Mouse (Mus musculus) kidney, postnatal 10 days (tissue): ENCODE results near the gene Znhit3.

Experiments
- DNase-seq: peaks from one replicate; pipeline ENCODE4 v3.0.0; 2021; ENCODE audit warnings: mixed read lengths

Gene Znhit3

GRCm38 (mm10) chr11:84873042-84873833, 42.9 kb downstream of the Znhit3 start:
- no peak for DNase-seq

- DNase-seq, result no peak
Observed at GRCm38 (mm10) chr11:84871548-84872069, 44.6 kb downstream of the Znhit3 start.

GRCm38 (mm10) chr11:84871046-84871445, 45.1 kb downstream of the Znhit3 start:
- no peak for DNase-seq

- peak; percentile 96 for DNase-seq
Observed at GRCm38 (mm10) chr11:84870337-84871043, 45.7 kb downstream of the Znhit3 start, which contains the start of gene Ggnbp2. Ggnbp2 (minus strand) TSS chr11:84870817.

- DNase-seq, result peak; percentile 98
Observed at GRCm38 (mm10) chr11:84869537-84870232, 46.5 kb downstream of the Znhit3 start.

- no peak for DNase-seq
Observed at GRCm38 (mm10) chr11:84868786-84869259, 47.3 kb downstream of the Znhit3 start.

DNA sequence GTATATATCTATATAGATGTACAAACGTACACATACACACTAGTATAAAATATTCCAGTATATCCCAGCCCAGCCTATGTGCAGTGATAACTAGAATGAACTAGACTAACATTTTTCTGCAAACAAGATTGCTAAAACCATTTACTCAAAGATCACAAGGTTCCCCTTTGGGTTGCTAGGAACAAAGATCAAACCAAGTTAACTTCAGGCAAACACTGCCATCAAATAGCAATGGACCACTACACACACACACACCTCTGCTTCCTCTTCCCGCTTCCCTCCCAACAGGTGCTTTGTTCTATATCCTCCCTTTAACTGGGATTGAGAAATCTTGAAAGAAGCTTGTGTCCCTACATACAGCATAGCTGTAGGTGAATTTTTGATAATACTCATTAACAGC, 48.6 kb downstream of the Znhit3 start:
- DNase-seq, result no peak

DNA sequence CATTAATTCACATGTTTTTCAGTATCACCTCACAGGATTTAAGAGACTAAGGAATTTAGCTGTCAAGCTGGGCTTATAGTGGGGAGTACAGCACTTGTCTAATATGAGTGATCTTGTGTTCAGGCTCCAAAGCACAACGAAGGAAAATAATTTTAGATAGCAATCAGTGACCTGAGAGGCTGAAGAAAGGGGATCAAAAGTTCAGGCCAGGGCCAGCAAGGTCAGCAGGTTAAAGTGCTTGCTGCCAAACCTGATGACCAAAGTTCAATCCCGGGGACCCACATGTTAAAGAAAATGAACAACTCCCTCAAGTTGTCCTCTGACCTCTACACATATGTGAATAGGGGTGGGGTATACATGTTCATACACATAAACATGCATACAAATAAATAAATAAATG, 50.9 kb downstream of the Znhit3 start:
- DNase-seq, result no peak
